Mouse (Mus musculus) T-helper 17 cell (primary cell): ENCODE results near the gene Krt90.

Experiments
- in situ Hi-C, 2 experiments: fragments of 300-600 bp; cut with MboI, MseI; formaldehyde crosslinking; loops; 1 replicate in 1 of 2; 2 replicates in 1 of 2; pipeline ENCODE4 v1.15.1; 2025; ENCODE audit warnings: high pct_unique_total_duplicates in 2 of 2

Krt90 gene

DNA sequence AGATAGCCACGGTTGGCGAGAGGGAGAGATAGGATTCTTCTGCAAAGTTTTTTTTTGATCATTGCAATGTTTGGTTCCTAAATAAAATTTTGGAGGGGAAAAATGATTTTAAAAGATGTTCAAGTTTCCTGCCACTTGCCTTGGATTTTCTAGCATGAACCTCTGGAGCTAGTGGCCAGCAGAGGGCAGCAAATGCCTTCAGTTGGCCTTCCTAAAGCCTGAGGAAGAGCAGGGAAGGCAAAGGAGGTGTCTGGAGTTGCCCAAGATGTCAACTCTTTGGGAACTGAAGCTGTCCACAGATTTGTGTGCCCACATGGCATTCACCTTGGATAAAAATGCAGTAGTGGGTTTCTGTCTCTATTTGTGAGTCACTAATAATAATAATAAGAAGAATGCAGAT, 43.0 kb downstream of the Krt90 start:
- in situ Hi-C loops = loop anchor here (5.0 to 10.0 kb wide), 2 partner anchors 87 to 185 kb away; no protein-coding TSS in a partner anchor

DNA sequence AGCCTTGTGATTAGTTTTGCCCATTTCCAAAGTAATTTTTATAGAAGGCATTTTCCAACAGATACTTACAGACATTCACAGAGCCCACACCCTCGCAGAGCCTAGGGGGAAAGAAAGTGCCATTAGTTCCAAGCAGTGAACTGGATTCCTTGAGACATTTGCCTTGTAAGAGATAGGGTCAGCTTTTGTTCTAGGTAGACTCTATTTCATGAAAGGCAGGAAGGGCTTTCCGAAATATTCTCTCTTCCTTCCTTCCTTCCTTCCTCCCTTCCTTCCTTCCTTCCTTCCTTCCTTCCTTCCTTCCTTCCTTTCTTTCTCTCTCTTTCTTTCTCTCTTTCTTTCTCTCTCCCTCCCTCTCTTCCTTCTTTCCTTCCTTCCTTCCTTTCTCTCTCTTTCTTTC, 45.6 kb downstream of the Krt90 start, which contains the start of gene Gm49425:
Gene Gm49425, minus strand, starts transcription at position 101 of the 400 bp plus-strand sequence.
- in situ Hi-C loops = loop anchor here (5.0 kb wide), 1 partner anchor 85 kb away; no protein-coding TSS in a partner anchor

DNA sequence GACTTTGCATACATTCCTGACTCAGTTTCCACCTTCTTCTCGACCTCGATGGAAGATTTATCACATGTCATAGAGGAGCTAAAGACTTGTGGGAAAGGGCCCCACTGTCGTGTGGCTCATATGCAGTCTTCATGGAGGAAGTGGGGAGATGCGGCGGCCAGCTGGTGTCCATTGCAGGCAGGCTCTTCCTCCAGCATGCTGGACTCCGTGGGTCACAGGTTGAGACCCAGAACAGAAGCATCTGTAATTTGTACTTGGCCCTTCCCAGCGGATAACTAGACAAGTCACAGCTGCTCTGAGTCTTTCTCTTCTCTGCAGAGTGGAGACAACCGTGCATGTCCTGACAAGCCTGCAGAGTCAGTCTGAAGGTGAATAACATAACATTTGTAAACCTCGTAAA, 54.5 kb downstream of the Krt90 start:
- in situ Hi-C loops = no loop called here

DNA sequence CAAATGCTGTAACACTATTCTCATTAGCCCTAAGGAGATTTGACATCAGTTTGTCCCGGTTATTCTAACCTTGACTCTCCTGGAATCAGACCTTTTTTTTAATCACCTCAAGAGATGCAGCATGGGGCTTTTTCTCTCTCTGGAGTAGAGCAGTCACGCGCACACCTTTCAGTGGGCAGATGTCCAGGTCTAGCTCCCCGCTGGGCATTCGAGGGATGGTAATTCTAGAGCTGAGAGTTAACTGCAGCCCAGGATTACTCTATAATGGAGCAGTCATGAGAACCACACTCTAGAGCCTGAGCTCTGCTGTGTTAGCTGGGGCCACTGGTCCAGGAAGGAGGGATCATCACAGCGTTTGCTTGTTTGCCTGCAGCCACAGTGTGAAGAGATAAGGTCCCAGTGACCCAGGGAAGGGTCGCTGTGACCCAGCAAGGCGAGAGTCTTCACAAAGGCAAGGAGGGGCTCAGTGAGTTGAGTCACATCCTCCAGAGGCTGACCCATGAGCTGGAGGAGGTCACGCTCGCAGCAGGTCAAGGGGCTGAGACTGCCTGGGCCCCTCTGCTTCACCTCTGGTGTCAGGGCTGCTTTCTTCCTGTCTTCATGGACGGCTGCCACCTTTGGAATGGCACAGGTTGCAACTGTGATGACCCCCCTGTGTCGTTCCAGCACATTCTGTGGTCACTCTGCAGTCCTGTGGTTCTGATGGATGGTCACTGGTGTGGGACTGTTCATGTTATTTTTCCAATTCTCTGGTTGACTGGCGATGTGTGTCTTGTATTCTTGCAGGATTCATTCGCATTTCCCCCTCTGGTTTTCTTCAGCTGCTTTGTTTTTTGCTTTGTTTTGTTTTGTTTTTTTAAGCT, 55.6 kb downstream of the Krt90 start:
- in situ Hi-C loops = no loop called here
